Mouse (Mus musculus) midbrain, embryonic 10.5 days (tissue): Measurements from ENCODE around the gene Cdkal1. TPM values are rescaled to one million over a fixed set of nuclear protein-coding genes. Genes with fewer than 3 reads are reported as not detected.

ENCODE experiments used
- DNase-seq: peaks from one replicate; pipeline ENCODE4 v3.0.0-alpha.2; 2017; ENCODE audit warnings: low spot score
- H3K27ac ChIP-seq: fragments of 300-500 bp; sonication (generic); replicated peaks from 2 replicates; pipeline ENCODE4 v1.5.1; 2016; ENCODE audit warnings: mild to moderate bottlenecking
- H3K27me3 ChIP-seq: fragments of 300-500 bp; sonication (generic); 2 replicates; pipeline ENCODE4 v1.6.1; 2016; ENCODE audit warnings: low read depth, mild to moderate bottlenecking; ENCODE audit not compliant: poor library complexity, severe bottlenecking
- H3K36me3 ChIP-seq: fragments of 300-500 bp; sonication (generic); 2 replicates; pipeline ENCODE4 v1.6.1; 2016; ENCODE audit warnings: mild to moderate bottlenecking, moderate library complexity
- H3K4me1 ChIP-seq: fragments of 300-500 bp; sonication (generic); 2 replicates; pipeline ENCODE4 v1.6.1; 2016
- H3K4me3 ChIP-seq: fragments of 300-500 bp; sonication (generic); 2 replicates; pipeline ENCODE4 v1.5.1; 2016; ENCODE audit warnings: mild to moderate bottlenecking, moderate library complexity
- H3K9me3 ChIP-seq: fragments of 300-500 bp; sonication (generic); replicated peaks from 2 replicates; pipeline ENCODE4 v1.6.1; 2016; ENCODE audit warnings: mild to moderate bottlenecking
- WGBS: fragments of 180-500 bp; shearing (Covaris S2); methylation state at CpG from one replicate; pipeline ENCODE4 v1.1.7; 2016; 5-methylcytosine and 5-hydroxymethylcytosine counted together
- polyA plus RNA-seq: library from polyadenylated mRNA; unstranded; fragments of >200 nt; fragmentation: Nextera tagmentation; extraction: Ambion mirVana; gene quantifications from 2 replicates; pipeline ENCODE4 v1.2.1, GENCODE M21; 2016

Gene Cdkal1
- polyA plus RNA-seq, 1 experiment from 2014 or later = 32.7 TPM

DNA sequence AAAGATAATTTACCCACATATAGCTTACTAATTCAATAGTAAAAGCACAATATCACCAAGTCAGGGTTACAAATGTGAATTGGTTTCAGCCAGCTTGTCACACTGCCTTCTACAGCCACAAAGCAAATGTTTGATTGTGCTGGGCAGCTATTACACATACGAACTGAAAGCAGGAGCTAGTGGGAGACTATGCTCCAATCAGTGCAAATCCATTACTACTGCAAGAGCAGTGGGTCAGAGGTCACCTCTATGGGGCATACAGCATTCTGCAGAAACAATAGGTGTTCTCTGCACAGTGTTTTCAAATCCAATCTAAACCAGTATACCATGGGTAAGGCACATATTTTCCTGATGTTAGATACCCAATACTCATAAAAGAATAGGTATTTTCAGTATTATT lies 27.4 kb downstream of the Cdkal1 start:
- WGBS = 30% methylated on average over 1 of the region's 1 CpGs
- peaks cover 57% of the 10 kb centered on the region for H3K4me1 ChIP-seq
- DNase-seq = no peak
- H3K9me3 ChIP-seq = no peaks in the 10 kb centered on the region
- H3K27ac ChIP-seq = peak overlapping the region; percentile 67; the same call in 1 of the 2 replicates
- H3K27me3 ChIP-seq = no peaks in the 10 kb centered on the region
- H3K36me3 ChIP-seq = no peaks in the 10 kb centered on the region
- no peak overlapping the region for H3K4me3 ChIP-seq

DNA sequence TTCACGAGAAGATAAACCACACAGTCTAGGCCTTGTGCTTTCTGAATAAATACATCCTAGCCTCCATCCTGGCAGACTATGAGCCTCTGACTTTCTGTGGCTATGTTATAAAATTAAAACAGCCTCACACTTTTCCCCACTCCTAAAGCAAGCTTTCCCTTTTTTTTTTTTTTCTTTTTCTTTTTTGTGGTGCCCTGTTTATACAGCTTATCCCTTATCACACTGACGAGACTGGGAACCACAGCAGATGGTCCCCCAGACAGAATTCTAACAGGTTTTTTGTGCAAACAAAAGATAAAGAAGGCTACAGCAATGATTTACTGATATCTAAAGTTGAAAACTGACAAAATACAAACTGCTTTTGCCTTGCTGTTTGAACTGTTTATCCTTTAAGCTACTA lies 29.0 kb downstream of the Cdkal1 start:
- H3K4me1 ChIP-seq = peaks cover 53% of the 10 kb centered on the region
- H3K27ac ChIP-seq = peak overlapping the region; percentile 67; the same call in 1 of the 2 replicates
- H3K4me3 ChIP-seq = no peak overlapping the region
- 64% methylated on average over 2 of the region's 2 CpGs for WGBS
- no peaks in the 10 kb centered on the region for H3K27me3 ChIP-seq
- H3K36me3 ChIP-seq = no peaks in the 10 kb centered on the region
- H3K9me3 ChIP-seq = no peaks in the 10 kb centered on the region
- no peak for DNase-seq

DNA sequence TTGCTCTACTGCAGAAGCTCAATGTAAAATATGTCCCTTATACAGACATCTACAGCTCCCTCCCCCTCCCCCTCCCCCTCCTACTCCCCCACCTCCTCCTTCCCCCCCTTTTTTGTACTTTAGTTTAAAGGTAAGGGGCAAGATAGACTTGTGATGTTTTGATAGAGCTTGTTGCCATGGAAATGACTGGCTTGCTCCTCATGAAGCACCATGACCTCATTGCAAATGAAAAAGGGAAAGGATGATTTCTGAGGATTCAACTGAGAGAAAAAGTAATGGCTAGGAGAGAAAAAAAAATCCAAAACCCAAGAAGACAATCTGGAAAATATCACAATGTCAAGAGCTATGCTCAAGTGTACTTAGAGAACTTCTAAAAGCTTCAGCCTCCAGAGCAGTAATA lies 29.4 kb downstream of the Cdkal1 start:
- DNase-seq = no peak
- peak overlapping the region; percentile 67 for H3K27ac ChIP-seq

DNA sequence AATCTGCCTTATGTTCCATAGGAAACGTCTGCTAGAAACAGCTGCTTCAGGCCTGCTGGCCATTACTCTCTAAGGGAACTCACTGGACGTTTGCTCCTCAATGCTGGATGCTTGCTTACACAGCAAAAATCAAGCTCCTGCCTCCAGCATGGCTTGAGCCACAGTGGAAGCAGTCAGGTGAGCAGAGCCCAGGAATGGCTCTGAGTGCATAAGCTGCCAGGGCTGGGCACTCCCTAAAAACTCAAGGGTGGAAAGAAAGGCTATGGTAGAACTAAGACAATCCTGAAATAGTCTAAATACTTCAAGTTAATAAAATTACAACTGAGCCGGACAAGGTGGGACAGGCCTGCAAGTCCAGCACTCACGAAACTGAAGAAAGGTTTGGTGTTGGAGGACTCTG lies 30.7 kb downstream of the Cdkal1 start:
- H3K4me1 ChIP-seq = peaks cover 53% of the 10 kb centered on the region
- H3K27ac ChIP-seq = peak overlapping the region; percentile 67
- DNase-seq = no peak
- H3K27me3 ChIP-seq = no peaks in the 10 kb centered on the region
- H3K9me3 ChIP-seq = no peaks in the 10 kb centered on the region
- WGBS = 81% methylated on average over 4 of the region's 4 CpGs
- H3K4me3 ChIP-seq = no peak overlapping the region
- H3K36me3 ChIP-seq = no peaks in the 10 kb centered on the region

More for the DNA sequence above, 29.4 kb downstream of the Cdkal1 start:
- Histone ChIP-seq H3K4me1 (peaks cover 53% of the 10 kb centered on the region), H3K4me3 (no peak overlapping the region), H3K27me3 (no peaks in the 10 kb centered on the region), H3K9me3 (no peaks in the 10 kb centered on the region), H3K36me3 (no peaks in the 10 kb centered on the region)

DNA sequence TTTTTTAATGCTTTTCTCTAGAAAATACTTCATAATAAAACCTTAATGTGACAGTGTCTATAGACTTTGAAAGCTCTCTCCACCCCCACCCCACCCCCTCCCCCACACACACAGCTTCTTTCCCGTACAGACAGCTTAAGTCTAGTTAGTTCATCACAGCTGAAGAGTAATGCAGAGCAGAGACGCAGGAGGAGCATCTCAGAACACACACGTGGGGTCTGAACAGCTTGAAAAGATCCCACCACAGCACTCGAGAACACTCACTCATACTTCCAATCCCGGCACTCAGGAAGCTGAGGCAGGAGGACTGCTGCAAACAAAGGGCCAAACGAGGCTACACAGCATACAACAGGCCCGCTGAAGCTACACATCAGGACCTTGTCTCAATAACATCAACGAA lies 31.1 kb downstream of the Cdkal1 start:
- Histone ChIP-seq H3K36me3 (no peaks in the 10 kb centered on the region), H3K4me3 (no peak overlapping the region), H3K9me3 (no peaks in the 10 kb centered on the region), H3K4me1 (peaks cover 50% of the 10 kb centered on the region), H3K27me3 (no peaks in the 10 kb centered on the region), H3K27ac (peak overlapping the region; percentile 67)
- DNase-seq = no peak
- 83% methylated on average over 8 of the region's 8 CpGs for WGBS

DNA sequence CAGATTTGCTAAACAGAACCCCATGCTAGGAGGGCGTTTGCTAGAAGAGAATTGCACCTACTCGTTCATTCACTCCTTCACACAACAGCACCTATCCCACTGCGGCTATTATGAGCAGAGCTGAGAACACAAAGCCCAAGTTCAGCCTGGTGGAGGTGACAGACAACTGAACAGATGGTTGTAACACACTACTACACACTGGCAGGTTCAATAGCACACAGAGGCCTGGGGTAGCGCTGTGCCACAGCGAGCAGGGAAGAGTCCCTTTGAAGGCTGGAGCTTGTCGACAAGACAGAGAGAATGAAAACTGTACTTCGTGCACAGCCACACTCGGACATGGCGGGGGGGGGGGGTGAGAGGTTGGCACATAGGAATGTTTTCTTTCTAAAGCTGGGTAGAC lies 31.6 kb downstream of the Cdkal1 start:
- Histone ChIP-seq H3K36me3 (no peaks in the 10 kb centered on the region), H3K4me1 (peaks cover 50% of the 10 kb centered on the region), H3K9me3 (no peaks in the 10 kb centered on the region), H3K4me3 (no peak overlapping the region), H3K27ac (peak overlapping the region; percentile 67), H3K27me3 (no peaks in the 10 kb centered on the region)
- DNase-seq = no peak
- WGBS = 79% methylated on average over 9 of the region's 9 CpGs

DNA sequence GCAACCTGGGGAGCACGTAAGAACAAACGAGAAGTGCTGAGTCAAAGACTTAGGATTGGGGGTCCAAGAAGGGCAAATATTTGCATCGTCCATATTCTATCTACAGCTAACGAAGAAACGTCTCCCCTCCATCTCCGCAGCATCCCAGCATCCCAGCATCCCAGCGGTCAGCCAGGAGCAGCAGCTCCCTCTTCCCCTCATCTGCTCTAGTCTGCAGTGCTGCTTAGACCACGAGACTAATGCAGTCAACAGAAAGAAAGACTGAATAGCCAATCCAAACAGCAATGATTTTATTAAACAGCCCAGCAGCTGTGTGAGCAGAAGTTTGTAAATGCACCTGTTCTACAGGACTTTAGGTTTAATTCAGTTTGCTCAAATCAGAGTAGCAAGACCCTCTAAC lies 32.0 kb downstream of the Cdkal1 start:
- peak overlapping the region; percentile 67 for H3K27ac ChIP-seq
- WGBS = 77% methylated on average over 8 of the region's 8 CpGs

DNA sequence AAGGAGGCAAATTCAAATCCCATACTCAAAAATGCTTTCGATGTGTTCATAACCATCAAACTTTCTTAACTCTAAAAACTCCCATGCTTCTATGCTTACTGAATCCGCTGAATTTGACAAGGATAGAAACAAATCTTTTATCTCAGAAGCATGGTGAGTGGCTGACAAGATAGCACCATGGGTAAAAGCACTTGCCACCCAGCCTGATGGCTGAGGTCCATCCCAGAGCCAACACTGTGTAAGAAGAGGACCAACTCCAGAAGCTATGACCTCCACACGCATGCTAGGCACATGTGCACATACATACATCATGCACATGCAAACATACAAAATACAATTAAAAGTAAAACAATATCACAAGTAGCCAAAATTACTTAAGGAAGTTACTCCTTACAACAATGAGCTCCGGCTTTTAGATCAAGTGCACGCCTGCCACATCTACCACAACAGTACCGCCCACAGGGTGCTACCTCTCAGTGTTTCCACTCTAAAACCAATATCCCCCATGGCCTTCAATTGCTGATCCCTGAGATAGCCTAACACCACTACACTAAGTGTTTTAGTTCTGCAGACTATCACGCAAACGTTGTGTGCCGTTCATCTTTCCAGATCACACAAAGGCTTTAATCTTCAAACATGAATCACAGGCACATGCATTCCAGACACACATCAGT lies 35.4 kb downstream of the Cdkal1 start:
- no peak for DNase-seq
- H3K4me3 ChIP-seq = no peak overlapping the region
- 95% methylated on average over 9 of the region's 9 CpGs for WGBS
- H3K27ac ChIP-seq = no peak overlapping the region
- peaks cover 19% of the 10 kb centered on the region for H3K4me1 ChIP-seq
- no peaks in the 10 kb centered on the region for H3K27me3 ChIP-seq
- no peaks in the 10 kb centered on the region for H3K36me3 ChIP-seq
- H3K9me3 ChIP-seq = no peaks in the 10 kb centered on the region

More for the DNA sequence above, 32.0 kb downstream of the Cdkal1 start:
- H3K36me3 ChIP-seq = no peaks in the 10 kb centered on the region
- no peak overlapping the region for H3K4me3 ChIP-seq
- H3K9me3 ChIP-seq = no peaks in the 10 kb centered on the region
- H3K4me1 ChIP-seq = peaks cover 50% of the 10 kb centered on the region
- H3K27me3 ChIP-seq = no peaks in the 10 kb centered on the region
- no peak for DNase-seq

DNA sequence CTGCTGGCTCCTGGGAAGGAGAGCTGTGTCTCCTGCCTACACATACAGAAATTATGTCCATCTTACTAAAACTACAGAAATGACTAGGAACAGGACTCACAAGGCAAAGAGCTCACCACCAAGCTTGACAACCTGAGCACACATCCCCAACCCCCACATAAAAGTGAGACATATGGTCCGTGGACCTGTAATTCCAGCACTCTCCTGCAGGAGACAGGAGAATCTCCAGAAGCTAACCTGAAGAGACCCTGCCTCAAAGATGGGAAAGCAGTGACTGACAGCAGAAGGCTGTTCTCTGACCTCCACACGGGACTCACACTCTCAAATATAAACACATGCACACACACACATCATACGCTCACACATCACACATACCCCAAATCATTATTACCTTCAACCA lies 36.3 kb downstream of the Cdkal1 start:
- Histone ChIP-seq H3K27ac (no peak overlapping the region), H3K36me3 (no peaks in the 10 kb centered on the region), H3K4me3 (no peak overlapping the region), H3K9me3 (no peaks in the 10 kb centered on the region), H3K4me1 (peaks cover 10% of the 10 kb centered on the region), H3K27me3 (no peaks in the 10 kb centered on the region)
- 81% methylated on average over 3 of the region's 3 CpGs for WGBS
- no peak for DNase-seq

DNA sequence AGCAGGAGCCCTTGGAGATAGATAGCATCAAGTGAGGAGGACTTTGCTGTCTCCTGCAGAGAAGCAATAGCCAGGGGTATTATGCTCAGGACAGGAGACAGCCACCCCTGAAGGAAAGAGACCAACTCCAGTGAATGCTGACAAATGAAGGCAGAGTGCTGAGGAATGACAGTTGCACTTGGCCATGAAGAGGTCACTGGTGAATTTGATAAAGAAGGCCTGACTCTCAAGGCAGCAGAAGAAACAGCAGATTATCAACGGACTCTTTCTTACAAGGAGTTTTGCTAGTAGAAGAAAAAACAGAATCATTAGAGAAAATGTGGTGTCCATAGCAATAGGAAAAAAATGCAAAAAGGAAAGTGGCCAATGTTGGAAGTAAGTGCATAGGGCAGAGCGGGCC lies 37.2 kb downstream of the Cdkal1 start:
- Histone ChIP-seq H3K4me1 (peaks cover 2% of the 10 kb centered on the region; the same call in 1 of the 2 replicates), H3K4me3 (no peak overlapping the region), H3K27me3 (no peaks in the 10 kb centered on the region), H3K9me3 (no peaks in the 10 kb centered on the region), H3K27ac (no peak overlapping the region), H3K36me3 (no peaks in the 10 kb centered on the region)
- DNase-seq = no peak
- 94% methylated on average over 2 of the region's 2 CpGs for WGBS

DNA sequence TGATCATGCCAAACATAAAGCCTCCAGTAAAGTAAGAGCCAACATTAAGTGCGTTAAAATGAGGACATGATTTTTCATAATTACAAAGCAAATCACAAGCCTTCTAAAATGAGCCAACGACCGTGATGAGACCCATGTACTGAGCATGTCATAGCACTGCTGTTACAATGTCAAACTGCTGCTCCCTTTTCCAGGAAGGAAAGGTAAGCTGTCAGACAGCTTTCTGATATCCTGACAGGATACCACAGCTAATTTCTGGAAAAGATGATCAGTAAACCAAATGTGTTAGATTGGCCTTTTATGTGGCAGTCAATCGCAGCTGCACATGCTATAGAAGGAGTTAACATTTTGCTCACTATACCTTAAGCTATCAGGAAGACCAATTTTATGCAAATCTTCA lies 44.7 kb downstream of the Cdkal1 start:
- DNase-seq = no peak
- no peaks in the 10 kb centered on the region for H3K9me3 ChIP-seq
- H3K36me3 ChIP-seq = no peaks in the 10 kb centered on the region
- H3K27me3 ChIP-seq = no peaks in the 10 kb centered on the region
- H3K27ac ChIP-seq = no peak overlapping the region
- no peak overlapping the region for H3K4me3 ChIP-seq
- WGBS = 95% methylated on average over 4 of the region's 4 CpGs
- no peaks in the 10 kb centered on the region for H3K4me1 ChIP-seq

DNA sequence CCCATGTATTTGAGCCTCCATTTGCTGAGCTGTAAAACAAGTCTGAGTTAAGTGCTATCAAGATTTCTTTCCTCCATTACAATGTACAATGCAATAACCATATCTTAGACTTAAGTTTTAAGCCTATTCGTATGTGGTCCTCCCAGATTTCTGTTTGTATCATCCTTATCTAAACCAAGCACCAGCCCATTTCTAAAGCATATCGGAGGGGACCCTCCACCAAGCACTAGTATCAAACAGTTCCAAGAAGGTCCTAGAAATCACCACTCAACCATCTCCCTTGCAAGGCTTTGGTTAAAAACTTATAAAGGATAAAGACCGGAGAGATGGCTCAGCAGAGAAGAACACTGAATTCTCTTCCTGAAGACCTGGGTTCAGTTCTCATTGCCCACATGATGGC lies 47.1 kb downstream of the Cdkal1 start:
- no peaks in the 10 kb centered on the region for H3K9me3 ChIP-seq
- H3K4me3 ChIP-seq = no peak overlapping the region
- no peaks in the 10 kb centered on the region; the same call in 1 of the 2 replicates for H3K4me1 ChIP-seq
- DNase-seq = no peak
- WGBS = 90% methylated on average over 3 of the region's 3 CpGs
- no peaks in the 10 kb centered on the region for H3K27me3 ChIP-seq
- no peak overlapping the region for H3K27ac ChIP-seq
- H3K36me3 ChIP-seq = no peaks in the 10 kb centered on the region

DNA sequence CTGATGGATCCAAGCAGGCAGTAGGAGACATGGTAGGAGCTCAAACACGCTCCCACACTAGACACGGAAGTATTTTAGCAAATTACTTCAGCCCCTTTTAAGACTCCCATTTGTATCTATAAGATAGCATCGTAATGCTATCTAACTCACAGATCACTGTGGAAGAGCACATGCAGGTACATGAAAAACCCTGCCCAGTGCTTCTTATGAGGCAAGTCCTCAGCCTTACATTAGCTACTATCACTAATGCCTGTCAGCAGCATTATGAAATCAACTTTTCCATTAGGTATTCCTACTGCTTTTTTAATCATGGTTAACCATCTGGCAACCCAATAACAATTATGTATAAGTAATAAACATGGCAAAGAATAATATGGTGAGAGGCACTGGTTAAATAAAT lies 47.5 kb downstream of the Cdkal1 start:
- no peak overlapping the region for H3K4me3 ChIP-seq
- no peaks in the 10 kb centered on the region; the same call in 1 of the 2 replicates for H3K4me1 ChIP-seq
- 96% methylated on average over 3 of the region's 3 CpGs for WGBS
- no peaks in the 10 kb centered on the region for H3K27me3 ChIP-seq
- H3K27ac ChIP-seq = no peak overlapping the region
- no peak for DNase-seq
- H3K9me3 ChIP-seq = no peaks in the 10 kb centered on the region
- H3K36me3 ChIP-seq = no peaks in the 10 kb centered on the region

DNA sequence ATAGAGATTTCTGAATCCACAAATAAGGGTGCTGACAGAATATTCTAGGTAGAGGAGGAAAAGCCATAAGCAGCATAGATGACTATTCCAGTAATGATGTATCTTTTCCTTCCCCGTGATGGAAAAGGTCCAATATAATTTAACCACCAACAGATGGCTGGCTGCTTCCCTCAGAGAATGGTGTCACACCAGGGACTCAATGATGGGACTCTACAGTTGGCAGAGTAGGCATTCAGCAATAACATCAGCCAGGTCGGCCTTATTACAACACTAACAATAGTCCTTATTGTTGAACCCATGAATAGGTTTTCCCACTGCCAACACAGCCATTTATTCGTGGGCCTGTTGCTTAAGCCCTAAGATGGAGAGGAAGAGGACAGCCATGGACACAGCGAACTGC lies 48.6 kb downstream of the Cdkal1 start:
- Histone ChIP-seq H3K4me3 (no peak overlapping the region), H3K36me3 (no peaks in the 10 kb centered on the region), H3K27ac (no peak overlapping the region), H3K27me3 (no peaks in the 10 kb centered on the region), H3K9me3 (no peaks in the 10 kb centered on the region), H3K4me1 (no peaks in the 10 kb centered on the region; the same call in 1 of the 2 replicates)
- WGBS = 81% methylated on average over 4 of the region's 4 CpGs
- DNase-seq = no peak
